Mouse (Mus musculus): ENCODE results near the gene Prr5.
"Not testable (repeated sequence)": the region's sequence is repeated elsewhere in the genome, so short reads cannot be mapped to it uniquely, and the experiment has no call there.

The Prr5 gene

GRCm38 (mm10) chr15:84714730-84715129 is 45.3 kb downstream of the Prr5 start:
- DNase-seq (ENCODE audit: low spot score): peak; percentile 88

GRCm38 (mm10) chr15:84715132-84715531 is 45.7 kb downstream of the Prr5 start:
- DNase-seq (ENCODE audit: low spot score): no peak

- DNase-seq (ENCODE audit: low spot score): not testable (repeated sequence)
Observed at GRCm38 (mm10) chr15:84717570-84718270, 48.3 kb downstream of the Prr5 start.

DNA sequence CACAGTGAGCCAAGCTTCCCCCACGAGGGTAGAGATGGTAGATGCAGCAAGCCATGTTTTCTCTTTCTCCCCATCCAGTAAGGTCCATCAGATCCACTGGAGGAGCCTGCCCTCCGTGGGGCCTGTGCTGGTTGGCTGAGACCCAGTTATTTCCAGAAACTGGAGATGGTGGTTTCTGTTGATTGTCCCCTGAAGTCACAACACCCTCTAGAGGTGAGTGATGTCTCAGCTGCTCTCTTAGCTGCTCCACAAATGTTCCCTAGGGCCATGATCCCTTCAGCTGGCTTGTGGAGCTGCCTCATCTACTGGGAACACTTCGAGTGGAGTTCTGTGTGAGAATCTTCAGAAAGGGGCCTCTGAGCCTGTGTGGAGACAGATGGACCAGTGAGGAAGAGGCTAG is 49.4 kb downstream of the Prr5 start:
- DNase-seq (ENCODE audit: low spot score): no peak

DNA sequence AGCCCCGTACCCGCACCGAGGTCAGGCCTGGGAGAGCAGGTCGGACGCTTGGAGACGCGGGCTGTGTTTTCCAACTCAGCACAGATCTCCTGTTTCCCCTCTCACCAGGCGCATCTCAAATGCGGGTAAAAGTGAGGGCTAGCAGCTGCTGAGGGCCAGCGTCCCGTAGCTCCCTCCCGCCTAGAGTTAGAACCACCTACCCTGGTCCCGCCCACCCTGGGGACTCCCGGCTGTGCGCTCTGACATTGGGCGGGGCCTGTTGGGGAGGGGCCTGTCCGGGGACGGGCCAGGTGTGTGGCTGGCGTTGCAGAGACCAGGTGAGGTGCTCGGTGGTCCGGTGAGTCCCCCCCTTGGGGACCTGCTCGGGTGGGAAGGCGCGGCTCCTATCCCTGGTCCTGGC is 50.4 kb downstream of the Prr5 start, which contains the start of gene Arhgap8:
TSS of gene Arhgap8 (plus strand) at position 262 of the 400 bp plus-strand sequence.
- peak; percentile 83 for DNase-seq (ENCODE audit: low spot score)

GRCm38 (mm10) chr15:84720291-84721204 is 51.1 kb downstream of the Prr5 start:
- peak; percentile 28 for DNase-seq (ENCODE audit: low spot score)

DNA sequence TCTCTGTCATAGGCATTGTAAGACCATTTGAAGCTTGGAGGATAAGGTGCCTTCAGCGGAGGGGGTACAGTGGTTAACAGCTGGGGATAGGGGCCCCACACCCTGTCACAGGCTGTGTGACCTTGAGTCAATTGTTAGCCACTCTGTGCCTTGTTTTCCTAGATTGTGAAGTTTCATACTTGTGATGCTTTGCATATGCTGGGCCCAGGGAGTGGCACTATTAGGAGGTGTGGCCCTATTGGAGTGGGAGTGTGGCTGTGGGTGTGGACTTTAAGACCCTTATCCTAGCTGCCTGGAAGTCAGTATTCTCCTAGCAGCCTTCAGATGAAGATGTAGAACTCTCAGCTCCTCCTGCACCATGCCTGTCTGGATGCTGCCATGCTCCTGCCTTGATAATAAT is 54.2 kb downstream of the Prr5 start:
- not testable (repeated sequence) for DNase-seq (ENCODE audit: low spot score)

DNA sequence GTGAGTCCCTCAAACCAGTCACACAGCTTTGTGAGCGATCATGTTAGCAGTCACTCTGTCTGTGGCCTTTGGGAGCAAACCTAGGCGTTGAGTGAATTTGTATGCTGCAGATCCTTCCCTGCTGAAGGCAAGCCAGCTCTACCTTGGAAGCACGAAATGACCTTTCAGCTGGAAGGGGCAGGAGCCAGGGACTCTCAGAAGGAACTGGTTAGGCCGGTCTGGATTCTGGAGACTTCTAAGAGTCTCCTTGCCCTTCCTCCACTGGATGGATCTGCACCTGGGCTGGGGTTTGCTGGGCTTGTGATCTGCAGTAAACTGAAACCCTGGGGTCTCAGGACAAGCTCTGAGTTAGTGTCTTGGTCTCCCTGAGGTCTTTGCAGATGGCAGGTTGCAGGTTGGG is 54.8 kb downstream of the Prr5 start:
- peak; percentile 70 for DNase-seq (ENCODE audit: low spot score)

DNA sequence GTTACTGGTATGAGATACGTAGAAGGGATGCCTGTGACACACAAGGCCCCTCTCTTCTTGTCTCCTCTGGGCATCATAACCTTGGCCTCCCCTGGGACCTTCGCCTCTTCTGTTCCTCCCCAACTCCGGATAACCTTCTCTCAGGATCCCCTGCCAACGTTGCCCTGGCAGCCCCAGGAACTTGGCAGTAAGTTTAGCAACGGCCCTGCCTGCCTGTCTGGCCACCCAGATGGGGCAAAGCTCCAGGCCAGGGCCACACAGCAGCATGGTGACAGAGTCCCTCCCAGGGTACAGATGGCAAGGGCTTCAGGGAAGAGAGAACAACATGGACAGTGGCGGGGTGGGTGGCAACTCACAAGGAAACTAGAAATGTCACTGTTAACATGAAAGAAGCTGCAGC is 60.3 kb downstream of the Prr5 start:
- DNase-seq (ENCODE audit: low spot score): no peak

DNA sequence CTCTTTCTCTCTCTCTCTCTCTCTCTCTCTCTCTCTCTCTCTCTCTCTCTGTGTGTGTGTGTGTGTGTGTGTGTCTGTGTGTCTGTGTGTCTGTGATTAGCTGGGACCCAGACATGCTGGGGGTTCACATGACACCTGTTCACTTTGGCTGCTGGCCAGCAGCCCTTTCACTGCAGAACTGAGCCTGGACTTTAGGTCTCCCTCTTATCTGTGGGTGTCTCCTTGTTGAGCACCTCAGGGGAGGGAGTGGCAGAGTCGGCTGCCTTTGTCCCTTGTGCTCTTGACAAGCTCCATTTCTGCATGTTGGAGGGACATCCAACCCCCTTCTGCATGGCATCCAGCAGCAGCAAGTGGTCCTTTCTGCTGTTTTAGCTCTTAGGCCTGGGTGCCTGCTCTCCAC is 61.5 kb downstream of the Prr5 start:
- no peak for DNase-seq (ENCODE audit: low spot score)

GRCm38 (mm10) chr15:84731676-84732424 is 62.4 kb downstream of the Prr5 start:
- DNase-seq (ENCODE audit: low spot score): no peak

GRCm38 (mm10) chr15:84732425-84732749 is 63.0 kb downstream of the Prr5 start:
- no peak for DNase-seq (ENCODE audit: low spot score)

- no peak for DNase-seq (ENCODE audit: low spot score)
Observed at GRCm38 (mm10) chr15:84736346-84736993, 67.0 kb downstream of the Prr5 start.

- no peak for DNase-seq (ENCODE audit: low spot score)
Observed at GRCm38 (mm10) chr15:84736994-84737346, 67.5 kb downstream of the Prr5 start.

DNA sequence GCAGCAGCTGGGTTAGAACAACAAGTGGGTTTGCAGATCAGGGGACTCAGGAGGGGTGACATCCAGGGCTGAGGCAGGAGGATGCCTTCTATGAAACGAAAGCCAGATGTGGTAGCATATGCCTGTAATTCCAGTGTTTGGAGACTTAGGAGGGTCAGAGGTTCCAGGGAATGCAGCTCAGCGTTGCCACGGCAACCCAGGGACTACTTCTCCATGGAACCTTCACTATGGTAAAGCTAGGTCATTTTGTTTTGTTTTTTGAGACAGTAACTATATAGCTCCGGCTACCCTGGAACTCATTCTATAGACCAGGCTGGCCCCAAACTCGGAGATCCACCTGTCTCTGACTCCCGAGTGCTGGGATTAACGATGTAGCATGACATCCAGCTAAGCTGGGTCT is 68.8 kb downstream of the Prr5 start:
- no peak for DNase-seq (ENCODE audit: low spot score)

GRCm38 (mm10) chr15:84741573-84741972 is 72.2 kb downstream of the Prr5 start:
- DNase-seq (ENCODE audit: low spot score): no peak

- DNase-seq (ENCODE audit: low spot score): no peak
Observed at GRCm38 (mm10) chr15:84743347-84743746, 73.9 kb downstream of the Prr5 start.

- no peak for DNase-seq (ENCODE audit: low spot score)
Observed at GRCm38 (mm10) chr15:84744308-84744707, 74.9 kb downstream of the Prr5 start.

GRCm38 (mm10) chr15:84745831-84746230 is 76.4 kb downstream of the Prr5 start:
- DNase-seq (ENCODE audit: low spot score): no peak
